Mouse (Mus musculus) thymus, adult 2 months (tissue): ENCODE results near the gene Ago3. TPM values are rescaled to one million over a fixed set of nuclear protein-coding genes. Genes with fewer than 3 reads are reported as not detected.
A peak's percentile ranks its signal among the peaks of the same experiment; 100 is the strongest.

ENCODE experiments used
- DNase-seq: peaks from one replicate; pipeline ENCODE4 v3.0.0; 2021
- H3K27ac ChIP-seq: fragments of 200-500 bp; 2 replicates; pipeline ENCODE4 v1.5.1; 2012; ENCODE audit warnings: low read length, control low read depth; ENCODE audit not compliant: control insufficient read depth, insufficient read depth
- H3K27me3 ChIP-seq: fragments of 200-500 bp; 2 replicates; pipeline ENCODE4 v1.6.1; 2012; ENCODE audit warnings: mild to moderate bottlenecking, low read length, moderate library complexity, mixed read lengths; ENCODE audit not compliant: control insufficient read depth, insufficient read depth
- H3K36me3 ChIP-seq: fragments of 200-500 bp; 2 replicates; pipeline ENCODE4 v1.6.1; 2012; ENCODE audit warnings: mild to moderate bottlenecking, low read length, moderate library complexity; ENCODE audit not compliant: control insufficient read depth, insufficient read depth
- H3K4me1 ChIP-seq: fragments of 200-500 bp; replicated peaks from 2 replicates; pipeline ENCODE4 v1.6.1; 2012; ENCODE audit warnings: low read length; ENCODE audit not compliant: control insufficient read depth, insufficient read depth
- H3K4me3 ChIP-seq: fragments of 200-500 bp; 2 replicates; pipeline ENCODE4 v1.5.1; 2012; ENCODE audit warnings: mild to moderate bottlenecking, low read length, control low read depth, moderate library complexity; ENCODE audit not compliant: control insufficient read depth, insufficient read depth
- CTCF ChIP-seq: fragments of 200-500 bp; IDR thresholded peaks from 2 replicates; pipeline ENCODE4 v1.5.1; 2012; ENCODE audit warnings: mild to moderate bottlenecking, control low read depth, low read length, moderate library complexity, borderline replicate concordance; ENCODE audit not compliant: control insufficient read depth, poor library complexity, insufficient read depth; ENCODE audit errors: extremely low read depth
- POLR2A ChIP-seq: fragments of 200-500 bp; IDR thresholded peaks from 2 replicates; pipeline ENCODE4 v1.6.1; 2012; ENCODE audit warnings: mild to moderate bottlenecking, low read length, control low read depth, moderate library complexity; ENCODE audit not compliant: control insufficient read depth, poor library complexity, insufficient read depth; ENCODE audit errors: extremely low read depth
- WGBS: fragments of 180-500 bp; shearing (Covaris S2); methylation state at CpG from one replicate; pipeline ENCODE4 v1.1.7; 2018; 5-methylcytosine and 5-hydroxymethylcytosine counted together
- polyA plus RNA-seq: library from polyadenylated mRNA; depleted of rRNA; stranded (reverse); fragments of >200 nt; gene quantifications from 2 replicates; pipeline ENCODE4 v1.2.3, GENCODE M21; 2012; rRNA removed

Gene Ago3
- 29.1 and 33.4 TPM in 2 replicates for polyA plus RNA-seq

DNA sequence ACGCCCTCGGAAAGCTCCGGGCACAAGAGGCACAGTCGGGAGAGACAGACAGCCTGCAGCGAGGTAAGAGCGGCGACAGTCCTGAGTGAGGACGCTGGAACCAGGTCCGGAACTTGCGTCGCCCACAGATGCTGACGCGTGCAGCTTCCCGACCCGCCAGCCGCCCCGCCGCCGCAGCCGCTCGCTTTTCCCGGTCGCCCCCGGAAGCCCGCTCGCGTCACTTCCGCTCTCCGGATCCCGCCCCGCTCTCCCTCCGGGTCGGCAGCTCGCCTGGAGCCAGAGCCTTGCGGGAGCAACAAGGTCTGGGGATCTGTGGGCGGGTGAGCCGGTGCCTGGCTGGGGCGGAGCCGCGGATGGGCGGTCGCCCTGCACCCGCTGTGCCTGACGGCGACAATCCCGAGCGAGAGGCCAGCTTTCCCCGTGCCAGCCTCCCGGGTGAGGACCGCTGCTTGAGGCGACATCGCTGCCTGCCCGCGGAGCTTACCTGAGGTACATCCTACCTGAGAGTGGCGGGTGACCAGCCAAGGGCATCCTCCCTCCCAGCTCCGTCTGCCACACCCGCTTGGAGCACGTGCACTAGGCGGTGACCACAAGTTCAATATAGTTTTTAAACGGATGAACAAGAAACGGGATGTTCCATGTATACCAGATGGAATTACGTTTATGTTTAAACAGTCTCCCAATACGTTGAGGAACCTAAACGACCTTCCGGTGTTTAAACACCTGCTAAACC is at the start of gene Ago3:
Ago3 (minus strand) TSS at position 210 of the 733 bp plus-strand sequence.
- peak within 1 kb of the TSS; percentile 94 for H3K4me3 ChIP-seq
- TF ChIP-seq CTCF (peak; percentile 70; the same call in 1 of the 2 replicates), POLR2A (peak; percentile 69; the same call in 1 of the 2 replicates)
- H3K36me3 ChIP-seq = no peaks in the 10 kb centered on the region
- DNase-seq = peak; percentile 94
- WGBS = under 1% methylated on average over 65 of the region's 65 CpGs
- H3K4me1 ChIP-seq = peaks cover 9% of the 10 kb centered on the region
- peak within 1 kb of the TSS; percentile 35; the same call in 1 of the 2 replicates for H3K27ac ChIP-seq
- no peaks in the 10 kb centered on the region for H3K27me3 ChIP-seq

DNA sequence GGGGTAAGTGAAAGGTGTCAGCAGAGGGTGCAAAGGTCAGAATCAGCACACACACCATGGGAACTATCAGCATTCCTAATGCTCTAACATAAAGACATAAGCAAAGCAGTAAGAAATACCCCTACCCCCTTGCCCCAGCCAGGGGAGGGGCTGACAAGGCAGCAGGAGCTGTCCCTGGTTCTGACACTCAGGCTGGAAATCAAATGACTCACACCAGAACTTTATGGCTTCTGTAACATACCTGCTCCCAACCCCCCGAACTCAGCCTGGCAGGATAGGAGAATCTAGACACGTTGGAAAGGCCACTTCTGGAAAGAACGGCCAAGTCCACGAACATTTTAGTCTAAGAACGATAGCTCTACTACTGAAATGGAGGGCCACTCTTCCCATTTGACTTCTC is 43.7 kb upstream of the Ago3 start:
- 73% methylated on average over 5 of the region's 5 CpGs for WGBS
- Histone ChIP-seq H3K4me1 (peaks cover 4% of the 10 kb centered on the region), H3K36me3 (no peaks in the 10 kb centered on the region), H3K4me3 (no peak overlapping the region), H3K27me3 (no peaks in the 10 kb centered on the region), H3K27ac (no peak overlapping the region)
- TF ChIP-seq POLR2A (no peak), CTCF (no peak)
- no peak for DNase-seq

DNA sequence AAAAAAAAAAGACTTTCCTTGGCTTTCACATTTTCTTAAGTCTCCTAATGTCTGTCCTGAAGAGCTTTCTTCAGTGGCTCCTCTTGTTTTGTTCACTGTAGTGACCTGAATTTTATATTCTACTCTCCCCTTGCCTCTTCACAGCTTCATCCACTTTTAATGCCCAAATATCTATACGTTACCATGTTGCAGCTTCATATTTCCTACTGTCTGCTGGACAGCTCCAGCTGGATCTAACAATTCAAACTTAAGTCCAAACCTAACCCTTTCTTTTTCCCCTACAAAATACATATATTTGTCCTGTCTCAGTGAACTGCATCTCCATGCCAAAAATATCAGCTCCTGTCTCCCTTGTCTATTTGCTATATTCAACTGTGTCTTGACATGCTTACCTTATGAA is 40.0 kb upstream of the Ago3 start:
- H3K27ac ChIP-seq = no peak overlapping the region
- no peaks in the 10 kb centered on the region for H3K36me3 ChIP-seq
- H3K27me3 ChIP-seq = no peaks in the 10 kb centered on the region
- WGBS = 67% methylated on average over 1 of the region's 1 CpGs
- TF ChIP-seq POLR2A = no peak
- TF ChIP-seq CTCF = no peak
- H3K4me3 ChIP-seq = no peak overlapping the region
- peaks cover 19% of the 10 kb centered on the region for H3K4me1 ChIP-seq
- DNase-seq = no peak

DNA sequence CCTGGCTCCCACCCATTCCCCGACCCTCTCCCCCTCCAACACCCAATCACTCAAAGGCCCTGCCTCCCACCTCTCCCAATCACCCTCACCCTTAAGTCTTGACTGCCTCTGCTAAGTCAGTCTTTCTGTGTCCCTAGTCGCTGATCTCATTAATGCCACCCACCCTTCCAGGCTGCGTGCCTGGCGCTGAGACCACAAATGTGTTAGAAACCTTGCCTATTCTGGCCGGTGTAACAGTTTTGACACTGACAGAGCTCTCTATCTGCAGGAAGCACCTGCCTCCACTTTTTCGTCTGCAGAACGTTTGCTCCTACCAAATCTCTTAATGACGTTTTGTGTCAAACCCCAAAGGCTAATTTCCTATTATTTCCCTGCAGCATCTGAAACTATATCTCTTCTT is 39.6 kb upstream of the Ago3 start:
- no peak overlapping the region for H3K27ac ChIP-seq
- peaks cover 19% of the 10 kb centered on the region for H3K4me1 ChIP-seq
- no peaks in the 10 kb centered on the region for H3K27me3 ChIP-seq
- DNase-seq = no peak
- WGBS = 4% methylated on average over 8 of the region's 8 CpGs
- peak overlapping the region; percentile 23 for H3K4me3 ChIP-seq
- no peaks in the 10 kb centered on the region for H3K36me3 ChIP-seq
- TF ChIP-seq CTCF (no peak), POLR2A (no peak)

GRCm38 (mm10) chr4:126468285-126468901 is 39.0 kb upstream of the Ago3 start, which contains the start of gene Ago1:
Ago1 (minus strand) TSS chr4:126468583.
- Histone ChIP-seq H3K4me1 (peaks cover 19% of the 10 kb centered on the region), H3K27me3 (no peaks in the 10 kb centered on the region), H3K27ac (peak within 1 kb of the TSS; percentile 51; the same call in 1 of the 2 replicates), H3K36me3 (no peaks in the 10 kb centered on the region), H3K4me3 (peak within 1 kb of the TSS; percentile 83)
- DNase-seq = peak; percentile 98
- TF ChIP-seq POLR2A (peak; percentile 70; the same call in 1 of the 2 replicates), CTCF (peak; percentile 99)
- under 1% methylated on average over 55 of the region's 55 CpGs for WGBS

DNA sequence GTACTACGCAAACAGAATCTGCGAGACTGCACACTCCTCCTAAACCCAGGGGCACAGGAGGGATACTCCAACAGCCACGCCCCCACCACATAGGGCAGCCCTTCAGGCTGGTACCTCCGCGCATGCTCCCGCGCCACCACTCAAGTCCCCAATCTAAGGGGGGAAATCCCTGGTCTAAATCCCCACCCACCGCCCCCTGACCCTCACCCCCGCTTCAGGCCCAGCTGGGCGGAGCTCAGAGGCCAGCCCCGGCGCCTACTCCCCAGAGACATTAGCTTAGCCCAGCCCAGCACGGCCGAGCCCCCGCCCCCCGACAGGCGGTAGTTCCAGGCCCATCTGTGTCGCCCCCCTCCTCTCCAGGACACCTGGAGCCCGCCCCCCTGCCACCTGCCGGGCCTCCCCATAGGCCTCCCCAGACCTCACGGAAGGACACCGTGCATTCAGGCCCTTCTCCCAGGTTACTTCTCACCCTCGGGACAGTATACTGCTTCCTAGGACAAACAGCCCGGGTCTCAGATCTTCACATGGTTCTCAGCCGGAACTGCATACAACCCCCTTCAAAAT is 38.4 kb upstream of the Ago3 start:
- H3K27ac ChIP-seq = peak overlapping the region; percentile 51; the same call in 1 of the 2 replicates
- peak overlapping the region; percentile 83 for H3K4me3 ChIP-seq
- H3K36me3 ChIP-seq = no peaks in the 10 kb centered on the region
- WGBS = 3% methylated on average over 25 of the region's 25 CpGs
- peaks cover 19% of the 10 kb centered on the region for H3K4me1 ChIP-seq
- no peaks in the 10 kb centered on the region for H3K27me3 ChIP-seq
- peak; percentile 74 for DNase-seq
- TF ChIP-seq POLR2A = no peak
- TF ChIP-seq CTCF = no peak
